Mouse (Mus musculus) CH12.LX (cell line): ENCODE data around the gene Npb. TPM values are rescaled to one million over a fixed set of nuclear protein-coding genes. Genes with fewer than 3 reads are reported as not detected.

ENCODE experiments used
- DNase-seq: peaks from one replicate; pipeline ENCODE4 v3.0.0-alpha.2; 2013; ENCODE audit errors: extremely low read depth
- H3K27ac ChIP-seq: 2 replicates; pipeline ENCODE4 v1.5.1; 2012; ENCODE audit warnings: low read depth, mild to moderate bottlenecking, control low read depth, moderate library complexity; ENCODE audit not compliant: insufficient read depth
- H3K27me3 ChIP-seq: replicated peaks from 2 replicates; pipeline ENCODE3; 2012; ENCODE audit warnings: inconsistent platforms
- H3K36me3 ChIP-seq, 2 experiments: replicated peaks in 1 of 2; 2 replicates each; pipeline versions ENCODE3 to v1.6.1; 2012; ENCODE audit warnings: inconsistent platforms in 1 of 2, low read length in 1 of 2, mild to moderate bottlenecking in 1 of 2, mixed read lengths in 1 of 2, moderate library complexity in 1 of 2; ENCODE audit not compliant: control insufficient read depth in 1 of 2, insufficient read depth in 1 of 2
- H3K4me1 ChIP-seq, 2 experiments: 2 replicates each; pipeline ENCODE4 v1.6.1; 2012; ENCODE audit warnings: inconsistent platforms in 1 of 2, moderate library complexity in 1 of 2; ENCODE audit not compliant: insufficient read depth in 2 of 2, control insufficient read depth in 1 of 2
- H3K4me2 ChIP-seq: 2 replicates; pipeline ENCODE4 v1.6.1; 2012; ENCODE audit warnings: low read depth, mild to moderate bottlenecking, control low read depth; ENCODE audit not compliant: poor library complexity, insufficient read depth, severe bottlenecking
- H3K4me3 ChIP-seq, 3 experiments: fragments of 150-350 bp in 1 of 3; sonication (generic) in 1 of 3; replicated peaks in 1 of 3; 2 replicates each; pipeline versions ENCODE3 to v1.5.1; 2011 to 2012; ENCODE audit warnings: low read depth in 2 of 3, low read length in 2 of 3, mild to moderate bottlenecking in 2 of 3, moderate library complexity in 2 of 3, control low read depth in 1 of 3, improper control_type of control experiment in 1 of 3, inconsistent platforms in 1 of 3, mixed read lengths in 1 of 3; ENCODE audit not compliant: poor library complexity in 1 of 3
- H3K79me2 ChIP-seq: replicated peaks from 2 replicates; pipeline ENCODE4 v1.6.1; 2012; ENCODE audit warnings: mild to moderate bottlenecking, moderate library complexity; ENCODE audit not compliant: control insufficient read depth, poor library complexity, insufficient read depth, severe bottlenecking; ENCODE audit errors: extremely low read depth
- H3K9ac ChIP-seq: 2 replicates; pipeline ENCODE4 v1.6.1; 2012; ENCODE audit warnings: low read depth, mild to moderate bottlenecking, control low read depth, moderate library complexity; ENCODE audit not compliant: insufficient read depth
- H3K9me3 ChIP-seq: replicated peaks from 2 replicates; pipeline ENCODE3; 2012; ENCODE audit warnings: low read length, inconsistent platforms, mixed read lengths
- CHD1 ChIP-seq: IDR thresholded peaks from 2 replicates; pipeline ENCODE4 v1.6.1; 2012; ENCODE audit warnings: low read depth, low read length, improper control_type of control experiment, inconsistent platforms
- CHD2 ChIP-seq: IDR thresholded peaks from 2 replicates; pipeline ENCODE4 v1.6.1; 2011; ENCODE audit warnings: low read length, improper control_type of control experiment
- CTCF ChIP-seq, 2 experiments: IDR thresholded peaks in 1 of 2; conservative IDR thresholded peaks in 1 of 2; 2 replicates each; pipeline ENCODE4 v1.5.1; 2011 to 2012; ENCODE audit warnings: low read depth in 2 of 2, low read length in 2 of 2, improper control_type of control experiment in 1 of 2, inconsistent platforms in 1 of 2, mild to moderate bottlenecking in 1 of 2, moderate library complexity in 1 of 2
- ELF1 ChIP-seq: IDR thresholded peaks from 2 replicates; pipeline ENCODE4 v1.6.1; 2014; ENCODE audit warnings: low read depth, mild to moderate bottlenecking, inconsistent platforms, low read length, improper control_type of control experiment
- HCFC1 ChIP-seq: IDR thresholded peaks from 2 replicates; pipeline ENCODE4 v1.6.1; 2012; ENCODE audit warnings: low read depth, mild to moderate bottlenecking, inconsistent platforms, low read length, improper control_type of control experiment
- JUND ChIP-seq: conservative IDR thresholded peaks from 2 replicates; pipeline ENCODE4 v1.6.1; 2011; ENCODE audit warnings: low read depth, low read length, improper control_type of control experiment
- MAZ ChIP-seq: IDR thresholded peaks from 2 replicates; pipeline ENCODE4 v1.6.1; 2012; ENCODE audit warnings: low read depth, mild to moderate bottlenecking, inconsistent platforms, low read length, improper control_type of control experiment, moderate library complexity
- MEF2A ChIP-seq: IDR thresholded peaks from 2 replicates; pipeline ENCODE4 v1.6.1; 2014; ENCODE audit warnings: low read depth, mild to moderate bottlenecking, inconsistent platforms, low read length, improper control_type of control experiment, borderline replicate concordance
- POLR2A ChIP-seq: IDR thresholded peaks from 2 replicates; pipeline ENCODE4 v1.6.1; 2011; ENCODE audit warnings: low read depth, mild to moderate bottlenecking, improper control_type of control experiment, low read length
- POLR2AphosphoS2 ChIP-seq: IDR thresholded peaks from 2 replicates; pipeline ENCODE4 v1.6.1; 2011; ENCODE audit warnings: low read depth, low read length, improper control_type of control experiment
- RAD21 ChIP-seq: IDR thresholded peaks from 2 replicates; pipeline ENCODE4 v1.6.1; 2011; ENCODE audit warnings: low read depth, mild to moderate bottlenecking, low read length, improper control_type of control experiment, moderate library complexity
- RCOR1 ChIP-seq: conservative IDR thresholded peaks from 2 replicates; pipeline ENCODE4 v1.6.1; 2012; ENCODE audit warnings: low read depth, mild to moderate bottlenecking, inconsistent platforms, low read length, improper control_type of control experiment
- SIN3A ChIP-seq: IDR thresholded peaks from 2 replicates; pipeline ENCODE4 v1.6.1; 2012; ENCODE audit warnings: low read length, improper control_type of control experiment, inconsistent platforms
- SMC3 ChIP-seq: IDR thresholded peaks from 2 replicates; pipeline ENCODE4 v1.6.1; 2011; ENCODE audit warnings: low read depth, low read length, improper control_type of control experiment
- TCF12 ChIP-seq: IDR thresholded peaks from 2 replicates; pipeline ENCODE4 v1.6.1; 2014; ENCODE audit warnings: low read depth, mild to moderate bottlenecking, inconsistent platforms, low read length, improper control_type of control experiment
- UBTF ChIP-seq: IDR thresholded peaks from 2 replicates; pipeline ENCODE4 v1.6.1; 2012; ENCODE audit warnings: low read depth, mild to moderate bottlenecking, inconsistent platforms, low read length, improper control_type of control experiment, moderate library complexity
- USF1 ChIP-seq: IDR thresholded peaks from 2 replicates; pipeline ENCODE4 v1.6.1; 2014; ENCODE audit warnings: low read depth, mild to moderate bottlenecking, inconsistent platforms, low read length, improper control_type of control experiment
- USF2 ChIP-seq: conservative IDR thresholded peaks from 2 replicates; pipeline ENCODE4 v1.6.1; 2011; ENCODE audit warnings: low read depth, low read length, improper control_type of control experiment
- ZKSCAN1 ChIP-seq: IDR thresholded peaks from 2 replicates; pipeline ENCODE4 v1.6.1; 2012; ENCODE audit warnings: low read depth, inconsistent platforms, low read length, improper control_type of control experiment, borderline replicate concordance
- ZMIZ1 ChIP-seq: IDR thresholded peaks from 2 replicates; pipeline ENCODE4 v1.6.1; 2012; ENCODE audit warnings: low read depth, mild to moderate bottlenecking, inconsistent platforms, low read length, improper control_type of control experiment
- ZNF384 ChIP-seq: IDR thresholded peaks from 2 replicates; pipeline ENCODE4 v1.6.1; 2012; ENCODE audit warnings: low read depth, low read length, improper control_type of control experiment, inconsistent platforms
- dilution Hi-C: fragments of 300-500 bp; cut with MboI; formaldehyde crosslinking; loops from 2 replicates; pipeline ENCODE4 v1.14.3; 2020; ENCODE audit warnings: low sequenced_read_pairs; ENCODE audit not compliant: extremely low pct_unique_long_range_greater_than_20kb, extremely low pct_ligation_motif_present
- in situ Hi-C: fragments of 300-500 bp; cut with MboI; formaldehyde crosslinking; loops from 3 replicates; pipeline ENCODE4 v1.14.3; 2019; ENCODE audit warnings: low sequenced_read_pairs, low pct_ligation_motif_present, low pct_unique_long_range_greater_than_20kb, mixed read lengths
- polyA plus RNA-seq: library from polyadenylated mRNA; unstranded; fragments of >175 nt; gene quantifications from 2 replicates; pipeline ENCODE4 v1.2.1, GENCODE M21; 2012; ENCODE audit warnings: low read depth; ENCODE audit not compliant: insufficient read length
- total RNA-seq, 2 experiments: library from RNA; depleted of rRNA; stranded (reverse); fragments of 300-350 nt in 1 of 2; fragments of >200 nt in 1 of 2; gene quantifications; 2 replicates each; pipeline ENCODE4 v1.2.3; 2012 to 2014

Gene Npb
- total and polyA plus RNA-seq, 3 experiments = 0.55 to 1.3 TPM; not detected in 1

- TF ChIP-seq USF2 (no peak), SMC3 (no peak), POLR2A (no peak; the same call in 1 of the 2 replicates), UBTF (peak; percentile 39; the same call in 1 of the 2 replicates), ZNF384 (peak; percentile 34; the same call in 1 of the 2 replicates), HCFC1 (no peak; the same call in 1 of the 2 replicates), RAD21 (no peak), POLR2AphosphoS2 (no peak; the same call in 1 of the 2 replicates), SIN3A (peak; percentile 13; the same call in 1 of the 2 replicates)
- TF ChIP-seq, all 38 proteins: peak for 15
Observed at GRCm38 (mm10) chr11:120573585-120574277, 34.5 kb upstream of the Npb start (continued).

- dilution Hi-C loops (no loop called here), in situ Hi-C loops (no loop called here)
- H3K4me2 ChIP-seq = peak overlapping the region; percentile 75
- peaks cover 13 to 63% of the 10 kb centered on the region in 2 experiments for H3K4me1 ChIP-seq
- peak overlapping the region; percentile 36 to 93 (median 81) for H3K4me3 ChIP-seq
- DNase-seq = peak; percentile 21
- H3K9me3 ChIP-seq = no peaks in the 10 kb centered on the region
- H3K9ac ChIP-seq = peak overlapping the region; percentile 98
- H3K27me3 ChIP-seq = no peaks in the 10 kb centered on the region
- peak overlapping the region; percentile 37; the same call in 1 of the 2 replicates for H3K27ac ChIP-seq
- H3K79me2 ChIP-seq = peaks cover 39% of the 10 kb centered on the region
- peaks cover 40 to 52% of the 10 kb centered on the region in 2 experiments for H3K36me3 ChIP-seq
- TF ChIP-seq ELF1 = no peak
- no peak for TF ChIP-seq SMC3
- no peak for TF ChIP-seq TCF12
- TF ChIP-seq MAZ = no peak
- no peak for TF ChIP-seq MEF2A
- no peak; the same call in 1 of the 2 replicates for TF ChIP-seq POLR2A
- no peak for TF ChIP-seq HCFC1
- no peak for TF ChIP-seq JUND
- TF ChIP-seq RCOR1 = no peak
- no peak; the same call in 1 of the 2 replicates for TF ChIP-seq CHD1
- no peak; the same call in 1 of the 2 replicates for TF ChIP-seq CHD2
- no peak for TF ChIP-seq USF1
Observed at GRCm38 (mm10) chr11:120574278-120574600, 34.0 kb upstream of the Npb start.

- no peak for DNase-seq
- peaks cover 15 to 69% of the 10 kb centered on the region in 2 experiments for H3K4me1 ChIP-seq
- H3K9ac ChIP-seq = no peak overlapping the region
- peaks cover 45% of the 10 kb centered on the region for H3K79me2 ChIP-seq
- no peaks in the 10 kb centered on the region for H3K9me3 ChIP-seq
- H3K4me3 ChIP-seq = no peak overlapping the region
- in situ Hi-C loops (no loop called here), dilution Hi-C loops (no loop called here)
- H3K36me3 ChIP-seq = peaks cover 44 to 56% of the 10 kb centered on the region in 2 experiments
- 0 out of 2 replicates have a peak, but pooled peaks have one; percentile 5 for TF ChIP-seq ZMIZ1
- no peak for TF ChIP-seq ZKSCAN1
- no peak for TF ChIP-seq CTCF (conservative IDR thresholded peaks at IDR 0.05 in 1 of 2, IDR thresholded peaks at IDR 0.05 in 1 of 2; ENCODE audit: low read depth in 2 of 2, low read length in 2 of 2)
- TF ChIP-seq ZNF384 = peak; percentile 73
- no peak for TF ChIP-seq MEF2A
- TF ChIP-seq, all 38 proteins: peak for 2
- H3K4me2 ChIP-seq = 0 out of 2 replicates have a peak overlapping the region, but pooled peaks have one; percentile 75
- no peaks in the 10 kb centered on the region for H3K27me3 ChIP-seq
- no peak overlapping the region for H3K27ac ChIP-seq
Observed at GRCm38 (mm10) chr11:120575046-120575445, 33.2 kb upstream of the Npb start.
